In genomic region chr3:135505369-135505909, GRCm38 (mm10) we compare ENCODE assay signal across 8 mouse cellular contexts. TPM values are rescaled to one million over a fixed set of nuclear protein-coding genes. Genes with fewer than 3 reads are reported as not detected.
DNase-seq lines count a peak whose midpoint lies in the region; ATAC-seq lines count a peak whose summit lies in the region.

No protein-coding gene starts in this region.

- no peak overlapping the region for H3K9ac ChIP-seq in heart, embryonic 12.5 days

- H3K9me3 ChIP-seq in heart, embryonic 12.5 days (replicated peaks), result no peaks in the 10 kb centered on the region

- H3K4me3 ChIP-seq in heart, embryonic 12.5 days, result no peak overlapping the region

- no peaks in the 10 kb centered on the region for H3K27me3 ChIP-seq in heart, embryonic 12.5 days (replicated peaks)

- ATAC-seq in heart, embryonic 12.5 days (ENCODE audit: insufficient number of reproducible peaks, low FRiP score), result no peak
- peak; percentile 96 for ATAC-seq in megakaryocyte, adult 5-6 weeks (ENCODE audit: poor library complexity, severe bottlenecking)

- DNase-seq in heart, adult 18-20 months, result peak; percentile 65 to 86
- peak; percentile 84 for DNase-seq in CD4-positive, CD25-positive, alpha-beta regulatory T cell, adult 2 months (ENCODE audit: low read depth, low spot score)
- peak; percentile 55 for DNase-seq in brain, adult 2 months (ENCODE audit: low read depth, low spot score)
- DNase-seq in gastrocnemius, adult 18-20 months (ENCODE audit: low spot score), result peak; percentile 76
- DNase-seq in layer of hippocampus, adult 8-10 months (ENCODE audit: low spot score in 2 of 2), result peak; percentile 18 to 38
- peak; percentile 68 for DNase-seq in thymus, postnatal 0 days (ENCODE audit: low spot score)

- H3K36me3 ChIP-seq in heart, embryonic 12.5 days, result no peaks in the 10 kb centered on the region

- 60% methylated on average over 10 of the region's 10 CpGs for WGBS in heart, embryonic 12.5 days

- no peak overlapping the region for H3K4me2 ChIP-seq in heart, embryonic 12.5 days

- peaks cover 21% of the 10 kb centered on the region for H3K4me1 ChIP-seq in heart, embryonic 12.5 days (replicated peaks)

- no peak overlapping the region for H3K27ac ChIP-seq in heart, embryonic 12.5 days (ENCODE audit: poor library complexity, severe bottlenecking)

RNA-seq across cellular contexts. Expression of gene Manba, which starts 20.0 kb away (rescaled TPM):
- 10 to 100 TPM; 15.0 to 17.5 TPM for total RNA-seq in heart, adult 18-20 months (2021)
- 42.2 and 43.7 TPM in 2 replicates for polyA plus RNA-seq in heart, embryonic 12.5 days (2016; fragmentation: Nextera tagmentation; extraction: Ambion mirVana)
- total RNA-seq in gastrocnemius, adult 18-20 months (2021), result 1 to 10 TPM; 3.1 to 4.5 TPM
- total RNA-seq in layer of hippocampus, adult 8-10 months (2022), result 10 to 100 TPM in 3 of 4 experiments, 1 to 10 TPM in 1; 9.6 to 16.1 (median 12.6) TPM
- total RNA-seq in megakaryocyte, adult 5-6 weeks (2015), result 27.7 and 29.0 TPM in 2 replicates
- total RNA-seq in megakaryocyte, adult 5-6 weeks (2017), result 28.0 and 31.5 TPM in 2 replicates
- 8.4 and 9.3 TPM in 2 replicates for polyA plus RNA-seq in thymus, postnatal 0 days (2015; fragmentation: Nextera tagmentation; extraction: Ambion mirVana)

Comparison
In these comparisons a context has a peak if more than half of its experiments do, and no peak if none do; other contexts are left out.
1. DNase-seq: peak in every context shown above with its lines; median percentile 84 in CD4-positive, CD25-positive, alpha-beta regulatory T cell, adult 2 months; 76 in gastrocnemius, adult 18-20 months; 76 in heart, adult 18-20 months; 68 in thymus, postnatal 0 days; 55 in brain, adult 2 months; 28 in layer of hippocampus, adult 8-10 months.